Mouse (Mus musculus) spleen, adult 18-20 months (tissue): ENCODE results near the gene Ms4a13.
"Not testable (repeated sequence)": the region's sequence is repeated elsewhere in the genome, so short reads cannot be mapped to it uniquely, and the experiment has no call there.

Experiments used
- DNase-seq, 2 experiments: peaks; one replicate each; pipeline ENCODE4 v3.0.0; 2022; ENCODE audit warnings: mixed read lengths in 2 of 2

Gene Ms4a13

GRCm38 (mm10) chr19:11196546-11196945 lies at the start of gene Ms4a13:
Ms4a13 (minus strand) TSS chr19:11196737.
- no peak for DNase-seq

GRCm38 (mm10) chr19:11244230-11244629 lies 47.7 kb upstream of the Ms4a13 start:
- DNase-seq = peak in 1 of 2 experiments; percentile 30

- no peak for DNase-seq
Observed at GRCm38 (mm10) chr19:11242560-11242959, 46.0 kb upstream of the Ms4a13 start.

- no peak for DNase-seq
Observed at GRCm38 (mm10) chr19:11235820-11236219, 39.3 kb upstream of the Ms4a13 start.

GRCm38 (mm10) chr19:11234921-11235735 lies 38.6 kb upstream of the Ms4a13 start:
- DNase-seq = no peak

GRCm38 (mm10) chr19:11234244-11234643 lies 37.7 kb upstream of the Ms4a13 start:
- DNase-seq = no peak

- no peak for DNase-seq
Observed at GRCm38 (mm10) chr19:11232348-11232747, 35.8 kb upstream of the Ms4a13 start, which contains the start of gene Ms4a12. Ms4a12 (minus strand) TSS chr19:11232448.

- no peak for DNase-seq
Observed at GRCm38 (mm10) chr19:11192552-11192951, 4.0 kb downstream of the Ms4a13 start.

- peak; percentile 27 to 68 for DNase-seq
Observed at GRCm38 (mm10) chr19:11184121-11184520, 12.4 kb downstream of the Ms4a13 start.

GRCm38 (mm10) chr19:11177464-11177863 lies 19.1 kb downstream of the Ms4a13 start:
- no peak for DNase-seq

- DNase-seq = peak; percentile 45 to 69
Observed at GRCm38 (mm10) chr19:11165172-11165571, 31.4 kb downstream of the Ms4a13 start, which contains the start of gene 1700025F22Rik. 1700025F22Rik (minus strand) TSS chr19:11165320.

GRCm38 (mm10) chr19:11157890-11158289 lies 38.6 kb downstream of the Ms4a13 start:
- not testable (repeated sequence) for DNase-seq

- DNase-seq = no peak
Observed at GRCm38 (mm10) chr19:11135336-11135735, 61.2 kb downstream of the Ms4a13 start.

- no peak for DNase-seq
Observed at GRCm38 (mm10) chr19:11134852-11135251, 61.7 kb downstream of the Ms4a13 start.

GRCm38 (mm10) chr19:11130776-11131175 lies 65.8 kb downstream of the Ms4a13 start, which contains the start of gene 1700017D01Rik:
1700017D01Rik (minus strand) TSS chr19:11130876.
- not testable (repeated sequence) for DNase-seq

GRCm38 (mm10) chr19:11129702-11130101 lies 66.8 kb downstream of the Ms4a13 start:
- DNase-seq = no peak

- DNase-seq = peak; percentile 16 to 20
Observed at GRCm38 (mm10) chr19:11121016-11121420, 75.5 kb downstream of the Ms4a13 start.
